Mouse (Mus musculus) neural tube, embryonic 11.5 days (tissue): ENCODE data around the gene Lrrc8d. TPM values are rescaled to one million over a fixed set of nuclear protein-coding genes. Genes with fewer than 3 reads are reported as not detected.

Experiments used
- ATAC-seq: fragments of 200-750 bp; cut with Nextera tagmentation; 2 replicates; pipeline ENCODE4 v1.8.0; 2017; ENCODE audit warnings: moderate number of reproducible peaks, mild to moderate bottlenecking, moderate TSS enrichment, moderate library complexity; ENCODE audit not compliant: insufficient read depth, low FRiP score, low TSS enrichment
- DNase-seq: peaks from one replicate; pipeline ENCODE4 v3.0.0-alpha.2; 2015; ENCODE audit warnings: low spot score
- H3K27ac ChIP-seq: fragments of 300-500 bp; sonication (generic); 2 replicates; pipeline ENCODE4 v1.5.1; 2014; ENCODE audit warnings: low read depth, mild to moderate bottlenecking, low read length
- H3K27me3 ChIP-seq: fragments of 300-500 bp; sonication (generic); 2 replicates; pipeline ENCODE4 v1.6.1; 2014; ENCODE audit warnings: mild to moderate bottlenecking, low read length, mixed read lengths; ENCODE audit not compliant: control insufficient read depth, insufficient read depth
- H3K36me3 ChIP-seq: fragments of 300-500 bp; sonication (generic); 2 replicates; pipeline ENCODE4 v1.6.1; 2014; ENCODE audit warnings: mild to moderate bottlenecking, low read length, moderate library complexity, mixed read lengths; ENCODE audit not compliant: control insufficient read depth, insufficient read depth
- H3K4me1 ChIP-seq: fragments of 300-500 bp; sonication (generic); 2 replicates; pipeline ENCODE4 v1.6.1; 2014; ENCODE audit warnings: low read length, mixed read lengths; ENCODE audit not compliant: control insufficient read depth, insufficient read depth
- H3K4me2 ChIP-seq: fragments of 300-500 bp; sonication (generic); 2 replicates; pipeline ENCODE4 v1.6.1; 2014; ENCODE audit warnings: low read depth, mild to moderate bottlenecking, moderate library complexity
- H3K4me3 ChIP-seq: fragments of 300-500 bp; sonication (generic); 2 replicates; pipeline ENCODE4 v1.5.1; 2014; ENCODE audit warnings: low read depth, low read length
- H3K9ac ChIP-seq: fragments of 300-500 bp; sonication (generic); 2 replicates; pipeline ENCODE4 v1.6.1; 2014; ENCODE audit warnings: mild to moderate bottlenecking, low read length
- H3K9me3 ChIP-seq: fragments of 300-500 bp; sonication (generic); 2 replicates; pipeline ENCODE4 v1.6.1; 2016; ENCODE audit warnings: low read length; ENCODE audit not compliant: control insufficient read depth
- WGBS: fragments of 180-500 bp; shearing (Covaris S2); extraction: QIAGEN DNeasy Blood & Tissue Kit; methylation state at CpG from one replicate; pipeline ENCODE4 v1.1.7; 2014; 5-methylcytosine and 5-hydroxymethylcytosine counted together
- polyA plus RNA-seq: library from polyadenylated mRNA; unstranded; fragments of >200 nt; fragmentation: Nextera tagmentation; extraction: Ambion mirVana; gene quantifications from 2 replicates; pipeline ENCODE4 v1.2.1, GENCODE M21; 2014

The Lrrc8d gene
- polyA plus RNA-seq, 1 experiment from 2014 or later, result 28.6 TPM

- no peak overlapping the region for H3K9ac ChIP-seq
- H3K27me3 ChIP-seq, result no peaks in the 10 kb centered on the region
- ATAC-seq (no peak), DNase-seq (no peak)
- no peak overlapping the region for H3K4me3 ChIP-seq
- no peak overlapping the region for H3K27ac ChIP-seq
- no peak overlapping the region for H3K4me2 ChIP-seq
- H3K36me3 ChIP-seq, result no peaks in the 10 kb centered on the region
- WGBS, result 94% methylated on average over 4 of the region's 4 CpGs
- H3K9me3 ChIP-seq, result no peaks in the 10 kb centered on the region
- no peaks in the 10 kb centered on the region for H3K4me1 ChIP-seq
These were observed 21.5 kb downstream of the Lrrc8d start for GRCm38 (mm10) chr5:105721267-105721666.

GRCm38 (mm10) chr5:105722807-105723206 lies 23.0 kb downstream of the Lrrc8d start:
- Histone ChIP-seq H3K9me3 (no peaks in the 10 kb centered on the region), H3K4me3 (no peak overlapping the region), H3K4me2 (no peak overlapping the region), H3K4me1 (no peaks in the 10 kb centered on the region), H3K27me3 (no peaks in the 10 kb centered on the region), H3K36me3 (no peaks in the 10 kb centered on the region), H3K9ac (no peak overlapping the region), H3K27ac (no peak overlapping the region)
- ATAC-seq, result no peak
- 90% methylated on average over 11 of the region's 11 CpGs for WGBS
- DNase-seq, result no peak

- Histone ChIP-seq H3K27me3 (no peaks in the 10 kb centered on the region), H3K9me3 (no peaks in the 10 kb centered on the region), H3K4me3 (no peak overlapping the region), H3K36me3 (no peaks in the 10 kb centered on the region; the same call in 1 of the 2 replicates), H3K4me1 (peaks cover 9% of the 10 kb centered on the region), H3K27ac (no peak overlapping the region), H3K4me2 (no peak overlapping the region), H3K9ac (no peak overlapping the region)
- ATAC-seq (no peak), DNase-seq (no peak)
- WGBS, result 87% methylated on average over 6 of the region's 6 CpGs
These were observed 30.5 kb downstream of the Lrrc8d start for GRCm38 (mm10) chr5:105730193-105730831.

- no peak for ATAC-seq
- H3K4me3 ChIP-seq, result no peak overlapping the region
- 23% methylated on average over 16 of the region's 16 CpGs for WGBS
These were observed 31.4 kb downstream of the Lrrc8d start for GRCm38 (mm10) chr5:105731173-105731626.

GRCm38 (mm10) chr5:105731627-105732432 lies 32.1 kb downstream of the Lrrc8d start:
- WGBS, result 3% methylated on average over 50 of the region's 52 CpGs
- H3K27ac ChIP-seq, result 0 out of 2 replicates have a peak overlapping the region, but pooled peaks have one; percentile 14
- ATAC-seq, result peak; percentile 66

More at GRCm38 (mm10) chr5:105731173-105731626, 31.4 kb downstream of the Lrrc8d start:
- Histone ChIP-seq H3K9me3 (no peaks in the 10 kb centered on the region), H3K27me3 (no peaks in the 10 kb centered on the region), H3K27ac (no peak overlapping the region), H3K4me1 (peaks cover 9% of the 10 kb centered on the region), H3K4me2 (peak overlapping the region; percentile 68; the same call in 1 of the 2 replicates), H3K36me3 (no peaks in the 10 kb centered on the region; the same call in 1 of the 2 replicates), H3K9ac (no peak overlapping the region)
- no peak for DNase-seq

GRCm38 (mm10) chr5:105732433-105732891 lies 32.7 kb downstream of the Lrrc8d start:
- Histone ChIP-seq H3K4me3 (peak overlapping the region; percentile 33), H3K36me3 (no peaks in the 10 kb centered on the region; the same call in 1 of the 2 replicates), H3K4me2 (peak overlapping the region; percentile 68), H3K4me1 (peaks cover 9% of the 10 kb centered on the region), H3K9me3 (no peaks in the 10 kb centered on the region), H3K27ac (0 out of 2 replicates have a peak overlapping the region, but pooled peaks have one; percentile 14), H3K9ac (peak overlapping the region; percentile 56), H3K27me3 (no peaks in the 10 kb centered on the region)
- ATAC-seq, result 0 out of 2 replicates have a peak, but pooled peaks have one; percentile 42
- peak; percentile 40 for DNase-seq
- whole genome bisulfite sequencing, result 47% methylated on average over 11 of the region's 11 CpGs

More at GRCm38 (mm10) chr5:105731627-105732432, 32.1 kb downstream of the Lrrc8d start:
- H3K36me3 ChIP-seq, result no peaks in the 10 kb centered on the region; the same call in 1 of the 2 replicates
- H3K4me3 ChIP-seq, result peak overlapping the region; percentile 33
- no peaks in the 10 kb centered on the region for H3K27me3 ChIP-seq
- DNase-seq, result peak; percentile 61
- peak overlapping the region; percentile 56 for H3K9ac ChIP-seq
- H3K4me1 ChIP-seq, result peaks cover 9% of the 10 kb centered on the region
- peak overlapping the region; percentile 68 for H3K4me2 ChIP-seq
- H3K9me3 ChIP-seq, result no peaks in the 10 kb centered on the region

GRCm38 (mm10) chr5:105733226-105733625 lies 33.5 kb downstream of the Lrrc8d start:
- H3K27ac ChIP-seq, result no peak overlapping the region
- H3K4me1 ChIP-seq, result peaks cover 9% of the 10 kb centered on the region
- DNase-seq (no peak), ATAC-seq (no peak)
- no peaks in the 10 kb centered on the region for H3K9me3 ChIP-seq
- no peaks in the 10 kb centered on the region; the same call in 1 of the 2 replicates for H3K36me3 ChIP-seq
- H3K4me3 ChIP-seq, result no peak overlapping the region
- no peak overlapping the region for H3K9ac ChIP-seq
- no peaks in the 10 kb centered on the region for H3K27me3 ChIP-seq
- H3K4me2 ChIP-seq, result no peak overlapping the region
- 75% methylated on average over 6 of the region's 6 CpGs for WGBS

- Histone ChIP-seq H3K9ac (no peak overlapping the region), H3K9me3 (no peaks in the 10 kb centered on the region), H3K4me3 (no peak overlapping the region), H3K27me3 (no peaks in the 10 kb centered on the region), H3K4me2 (no peak overlapping the region), H3K4me1 (peaks cover 9% of the 10 kb centered on the region), H3K27ac (no peak overlapping the region), H3K36me3 (no peaks in the 10 kb centered on the region; the same call in 1 of the 2 replicates)
- ATAC-seq (no peak), DNase-seq (no peak)
- WGBS, result 91% methylated on average over 6 of the region's 6 CpGs
These were observed 36.6 kb downstream of the Lrrc8d start for GRCm38 (mm10) chr5:105736365-105736764.
